Mouse (Mus musculus): ENCODE data around the gene Rere. TPM values are rescaled to one million over a fixed set of nuclear protein-coding genes. Genes with fewer than 3 reads are reported as not detected.
"Not testable (repeated sequence)": the region's sequence is repeated elsewhere in the genome, so short reads cannot be mapped to it uniquely, and the experiment has no call there.

Rere gene
- polyA plus RNA-seq, 1 experiment from 2014 or later: 43.6 TPM

- H3K9ac ChIP-seq (replicated peaks); ATAC-seq; H3K4me2 ChIP-seq (replicated peaks); H3K27ac ChIP-seq; H3K4me3 ChIP-seq (replicated peaks); H3K4me1 ChIP-seq (replicated peaks); H3K27me3 ChIP-seq; H3K9me3 ChIP-seq: not testable (repeated sequence)
- 97% methylated on average over 4 of the region's 6 CpGs for WGBS
- H3K36me3 ChIP-seq: peaks cover 36% of the 10 kb centered on the region
Observed at GRCm38 (mm10) chr4:150513387-150513786, 231.9 kb downstream of the Rere start.

- Histone ChIP-seq H3K27ac (no peak overlapping the region), H3K9ac (replicated peaks) (no peak overlapping the region), H3K36me3 (peaks cover 10% of the 10 kb centered on the region), H3K9me3 (no peaks in the 10 kb centered on the region), H3K27me3 (no peaks in the 10 kb centered on the region), H3K4me2 (replicated peaks) (no peak overlapping the region), H3K4me3 (replicated peaks) (no peak overlapping the region), H3K4me1 (replicated peaks) (peaks cover 9% of the 10 kb centered on the region)
- 60% methylated on average over 2 of the region's 2 CpGs for WGBS
- no peak for ATAC-seq
Observed at GRCm38 (mm10) chr4:150516201-150516600, 234.8 kb downstream of the Rere start.

DNA sequence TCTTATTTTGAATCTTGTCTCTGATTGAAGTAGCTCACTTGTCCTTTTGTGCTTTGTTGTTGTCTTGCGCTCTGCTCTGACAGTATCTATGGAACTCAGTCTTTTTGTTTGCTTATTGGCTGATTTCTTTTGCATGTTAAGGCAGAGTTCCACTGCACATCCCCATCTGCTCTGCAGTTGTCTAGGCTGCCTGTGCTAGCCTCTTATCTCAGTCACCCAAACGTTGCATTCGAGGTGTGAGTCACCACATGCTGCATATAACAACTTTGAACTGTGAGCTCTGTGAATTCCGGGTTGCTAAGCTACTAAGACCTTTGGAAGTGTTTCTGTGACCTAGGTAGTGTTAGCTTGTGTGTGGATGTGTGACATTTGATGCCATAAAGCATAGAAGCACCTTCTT, 235.9 kb downstream of the Rere start:
- H3K9ac ChIP-seq (replicated peaks): no peak overlapping the region
- H3K4me1 ChIP-seq (replicated peaks): peaks cover 11% of the 10 kb centered on the region
- H3K4me2 ChIP-seq (replicated peaks): no peak overlapping the region
- peaks cover 5% of the 10 kb centered on the region for H3K36me3 ChIP-seq
- peak overlapping the region; percentile 71 for H3K27ac ChIP-seq
- no peak for ATAC-seq
- no peak overlapping the region for H3K4me3 ChIP-seq (replicated peaks)
- H3K27me3 ChIP-seq: no peaks in the 10 kb centered on the region
- H3K9me3 ChIP-seq: no peaks in the 10 kb centered on the region
- WGBS: 39% methylated on average over 4 of the region's 4 CpGs

- H3K9me3 ChIP-seq: no peaks in the 10 kb centered on the region
- ATAC-seq: no peak
- no peak overlapping the region for H3K4me3 ChIP-seq (replicated peaks)
- 93% methylated on average over 5 of the region's 5 CpGs for WGBS
- no peak overlapping the region for H3K4me2 ChIP-seq (replicated peaks)
- H3K27ac ChIP-seq: no peak overlapping the region
- 0 out of 2 replicates have a peak, but pooled peaks cover under 1% of the 10 kb centered on the region for H3K36me3 ChIP-seq
- H3K27me3 ChIP-seq: no peaks in the 10 kb centered on the region
- peaks cover 20% of the 10 kb centered on the region for H3K4me1 ChIP-seq (replicated peaks)
- no peak overlapping the region for H3K9ac ChIP-seq (replicated peaks)
Observed at GRCm38 (mm10) chr4:150518826-150519225, 237.4 kb downstream of the Rere start.

GRCm38 (mm10) chr4:150520069-150520468, 238.6 kb downstream of the Rere start:
- Histone ChIP-seq H3K4me1 (replicated peaks) (peaks cover 20% of the 10 kb centered on the region), H3K36me3 (0 out of 2 replicates have a peak, but pooled peaks cover 5% of the 10 kb centered on the region), H3K4me3 (replicated peaks) (no peak overlapping the region), H3K9ac (replicated peaks) (no peak overlapping the region), H3K27ac (no peak overlapping the region), H3K27me3 (no peaks in the 10 kb centered on the region), H3K9me3 (no peaks in the 10 kb centered on the region), H3K4me2 (replicated peaks) (no peak overlapping the region)
- no peak for ATAC-seq
- 88% methylated on average over 1 of the region's 1 CpGs for WGBS

- WGBS: 46% methylated on average over 5 of the region's 5 CpGs
- H3K36me3 ChIP-seq: 0 out of 2 replicates have a peak, but pooled peaks cover 5% of the 10 kb centered on the region
- no peak overlapping the region for H3K4me2 ChIP-seq (replicated peaks)
- no peak overlapping the region for H3K9ac ChIP-seq (replicated peaks)
- peak overlapping the region; percentile 15; the same call in 1 of the 2 replicates for H3K27ac ChIP-seq
- H3K9me3 ChIP-seq: no peaks in the 10 kb centered on the region
- H3K4me3 ChIP-seq (replicated peaks): no peak overlapping the region
- ATAC-seq: no peak
- peaks cover 23% of the 10 kb centered on the region for H3K4me1 ChIP-seq (replicated peaks)
- H3K27me3 ChIP-seq: no peaks in the 10 kb centered on the region
Observed at GRCm38 (mm10) chr4:150522425-150522824, 241.0 kb downstream of the Rere start.

DNA sequence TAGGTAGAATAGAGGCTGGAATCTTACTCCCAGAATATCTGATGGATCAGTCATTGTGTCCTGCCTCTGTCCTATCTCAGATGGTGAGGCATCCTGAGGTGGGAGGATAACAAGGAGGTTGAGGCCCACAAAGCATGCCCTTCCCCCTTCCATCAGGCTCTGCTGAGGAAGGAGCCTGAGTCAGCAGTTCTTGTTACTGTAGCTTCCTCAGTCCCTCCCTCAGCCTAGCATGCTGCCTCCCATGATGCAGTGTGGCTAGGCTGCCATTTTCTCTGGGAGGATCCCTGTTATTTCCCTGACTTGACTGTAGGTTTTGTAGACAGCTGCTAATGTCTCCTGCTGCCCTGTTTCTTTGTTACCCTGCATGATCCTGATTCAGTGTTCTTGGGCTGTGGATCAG, 241.9 kb downstream of the Rere start:
- ATAC-seq: no peak
- H3K27me3 ChIP-seq: no peaks in the 10 kb centered on the region
- peak overlapping the region; percentile 20 for H3K27ac ChIP-seq
- H3K4me3 ChIP-seq (replicated peaks): no peak overlapping the region
- H3K36me3 ChIP-seq: 0 out of 2 replicates have a peak, but pooled peaks cover 5% of the 10 kb centered on the region
- no peak overlapping the region for H3K4me2 ChIP-seq (replicated peaks)
- H3K4me1 ChIP-seq (replicated peaks): peaks cover 20% of the 10 kb centered on the region
- no peaks in the 10 kb centered on the region for H3K9me3 ChIP-seq
- no peak overlapping the region for H3K9ac ChIP-seq (replicated peaks)

GRCm38 (mm10) chr4:150526269-150526668, 244.8 kb downstream of the Rere start:
- no peaks in the 10 kb centered on the region for H3K9me3 ChIP-seq
- peak overlapping the region; percentile 56 for H3K27ac ChIP-seq
- H3K4me1 ChIP-seq (replicated peaks): peaks cover 22% of the 10 kb centered on the region
- WGBS: 78% methylated on average over 1 of the region's 1 CpGs
- no peak overlapping the region for H3K4me2 ChIP-seq (replicated peaks)
- H3K36me3 ChIP-seq: peaks cover 16% of the 10 kb centered on the region
- H3K9ac ChIP-seq (replicated peaks): no peak overlapping the region
- no peak overlapping the region for H3K4me3 ChIP-seq (replicated peaks)
- H3K27me3 ChIP-seq: no peaks in the 10 kb centered on the region
- no peak for ATAC-seq

- H3K9me3 ChIP-seq: no peaks in the 10 kb centered on the region
- no peak overlapping the region for H3K27ac ChIP-seq
- no peaks in the 10 kb centered on the region for H3K27me3 ChIP-seq
- H3K4me1 ChIP-seq (replicated peaks): peaks cover 23% of the 10 kb centered on the region
- no peak overlapping the region for H3K4me3 ChIP-seq (replicated peaks)
- no peak for ATAC-seq
- 88% methylated on average over 1 of the region's 1 CpGs for WGBS
- no peak overlapping the region for H3K4me2 ChIP-seq (replicated peaks)
- peaks cover 21% of the 10 kb centered on the region for H3K36me3 ChIP-seq
- H3K9ac ChIP-seq (replicated peaks): no peak overlapping the region
Observed at GRCm38 (mm10) chr4:150528426-150528825, 247.0 kb downstream of the Rere start.

- Histone ChIP-seq H3K27ac (no peak overlapping the region), H3K9me3 (no peaks in the 10 kb centered on the region), H3K27me3 (no peaks in the 10 kb centered on the region), H3K4me2 (replicated peaks) (no peak overlapping the region), H3K9ac (replicated peaks) (no peak overlapping the region), H3K4me3 (replicated peaks) (no peak overlapping the region), H3K4me1 (replicated peaks) (peaks cover 21% of the 10 kb centered on the region; the same call in 1 of the 2 replicates), H3K36me3 (peaks cover 20% of the 10 kb centered on the region)
- ATAC-seq: no peak
- 83% methylated on average over 5 of the region's 5 CpGs for WGBS
Observed at GRCm38 (mm10) chr4:150528846-150529245, 247.4 kb downstream of the Rere start.

GRCm38 (mm10) chr4:150531869-150532268, 250.4 kb downstream of the Rere start:
- Histone ChIP-seq H3K4me1 (replicated peaks) (peaks cover 16% of the 10 kb centered on the region; the same call in 1 of the 2 replicates), H3K4me3 (replicated peaks) (no peak overlapping the region), H3K27me3 (no peaks in the 10 kb centered on the region), H3K4me2 (replicated peaks) (no peak overlapping the region), H3K27ac (no peak overlapping the region), H3K9ac (replicated peaks) (no peak overlapping the region), H3K9me3 (no peaks in the 10 kb centered on the region), H3K36me3 (peaks cover 34% of the 10 kb centered on the region)
- WGBS: 78% methylated on average over 7 of the region's 7 CpGs
- no peak for ATAC-seq

GRCm38 (mm10) chr4:150536821-150537510, 255.5 kb downstream of the Rere start:
- Histone ChIP-seq H3K4me3 (replicated peaks) (no peak overlapping the region), H3K4me1 (replicated peaks) (peaks cover 22% of the 10 kb centered on the region), H3K27ac (peak overlapping the region; percentile 54; the same call in 1 of the 2 replicates), H3K27me3 (no peaks in the 10 kb centered on the region), H3K9me3 (no peaks in the 10 kb centered on the region), H3K9ac (replicated peaks) (no peak overlapping the region), H3K36me3 (peaks cover 44% of the 10 kb centered on the region), H3K4me2 (replicated peaks) (no peak overlapping the region)
- no peak for ATAC-seq
- WGBS: 85% methylated on average over 3 of the region's 3 CpGs

GRCm38 (mm10) chr4:150539846-150540245, 258.4 kb downstream of the Rere start:
- Histone ChIP-seq H3K4me1 (replicated peaks) (peaks cover 15% of the 10 kb centered on the region), H3K9ac (replicated peaks) (no peak overlapping the region), H3K4me3 (replicated peaks) (no peak overlapping the region), H3K36me3 (peaks cover 36% of the 10 kb centered on the region), H3K27ac (peak overlapping the region; percentile 80), H3K27me3 (no peaks in the 10 kb centered on the region), H3K4me2 (replicated peaks) (no peak overlapping the region), H3K9me3 (no peaks in the 10 kb centered on the region)
- peak; percentile 91 for ATAC-seq
- 31% methylated on average over 1 of the region's 1 CpGs for WGBS
